Mouse (Mus musculus) midbrain, embryonic 13.5 days (tissue): ENCODE results near the gene Smndc1. TPM values are rescaled to one million over a fixed set of nuclear protein-coding genes. Genes with fewer than 3 reads are reported as not detected.

Source experiments
- ATAC-seq: fragments of 200-750 bp; cut with Nextera tagmentation; 2 replicates; pipeline ENCODE4 v1.8.0; 2017; ENCODE audit warnings: mild to moderate bottlenecking, moderate TSS enrichment, moderate library complexity
- H3K27ac ChIP-seq: fragments of 300-500 bp; sonication (generic); 2 replicates; pipeline ENCODE4 v1.5.1; 2015; ENCODE audit warnings: inconsistent platforms, mild to moderate bottlenecking, moderate library complexity
- H3K27me3 ChIP-seq: fragments of 300-500 bp; sonication (generic); 2 replicates; pipeline ENCODE4 v1.6.1; 2015; ENCODE audit warnings: mild to moderate bottlenecking, inconsistent platforms
- H3K36me3 ChIP-seq: fragments of 300-500 bp; sonication (generic); 2 replicates; pipeline ENCODE4 v1.6.1; 2015; ENCODE audit warnings: mild to moderate bottlenecking, inconsistent platforms
- H3K4me1 ChIP-seq: fragments of 300-500 bp; sonication (generic); replicated peaks from 2 replicates; pipeline ENCODE4 v1.6.1; 2015; ENCODE audit warnings: inconsistent platforms
- H3K4me2 ChIP-seq: fragments of 300-500 bp; sonication (generic); replicated peaks from 2 replicates; pipeline ENCODE4 v1.6.1; 2015; ENCODE audit warnings: moderate library complexity, mild to moderate bottlenecking, inconsistent platforms
- H3K4me3 ChIP-seq: fragments of 300-500 bp; sonication (generic); replicated peaks from 2 replicates; pipeline ENCODE4 v1.5.1; 2015; ENCODE audit warnings: mild to moderate bottlenecking, inconsistent platforms
- H3K9ac ChIP-seq: fragments of 300-500 bp; sonication (generic); replicated peaks from 2 replicates; pipeline ENCODE4 v1.6.1; 2015; ENCODE audit warnings: mild to moderate bottlenecking, inconsistent platforms
- H3K9me3 ChIP-seq: fragments of 300-500 bp; sonication (generic); 2 replicates; pipeline ENCODE4 v1.6.1; 2016; ENCODE audit warnings: mild to moderate bottlenecking, inconsistent platforms
- WGBS: fragments of 180-500 bp; shearing (Covaris S2); methylation state at CpG from one replicate; pipeline ENCODE4 v1.1.7; 2015; 5-methylcytosine and 5-hydroxymethylcytosine counted together
- polyA plus RNA-seq: library from polyadenylated mRNA; unstranded; fragments of >200 nt; fragmentation: Nextera tagmentation; extraction: Ambion mirVana; gene quantifications from 2 replicates; pipeline ENCODE4 v1.2.1, GENCODE M21; 2015

Smndc1 gene
- polyA plus RNA-seq: 42.6 and 46.8 TPM in 2 replicates

DNA sequence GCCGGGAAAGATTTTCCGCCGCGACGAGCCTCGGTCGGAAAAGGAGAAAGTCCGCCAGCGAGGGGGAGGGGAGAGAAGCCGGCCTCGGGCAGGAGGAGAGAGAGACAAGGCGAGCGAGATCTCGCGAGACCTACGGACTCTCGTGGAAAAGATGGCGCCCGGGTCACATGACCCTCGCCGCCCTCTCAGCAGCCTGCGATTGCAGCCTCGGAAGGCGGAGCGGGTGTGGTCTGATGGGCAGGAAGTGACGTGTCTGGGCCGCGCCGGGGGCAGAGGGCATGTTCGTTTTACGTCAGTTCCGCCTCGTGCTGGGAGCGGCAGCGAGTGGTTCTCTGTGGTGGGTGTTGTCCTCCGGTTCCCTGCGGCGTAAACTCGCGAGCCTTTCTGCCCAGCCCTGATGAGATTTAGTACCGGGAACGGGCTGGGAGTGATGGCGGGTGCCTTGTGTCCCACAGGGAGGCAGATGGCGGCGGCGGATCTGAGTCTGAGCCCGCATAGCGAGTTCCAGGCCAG is at the start of gene Smndc1:
Smndc1 (minus strand) TSS at position 84 of the 513 bp plus-strand sequence.
- H3K4me1 ChIP-seq: peaks cover 37% of the 10 kb centered on the region
- H3K4me2 ChIP-seq: peak within 1 kb of the TSS; percentile 77
- peak within 1 kb of the TSS; percentile 98 for H3K27ac ChIP-seq
- H3K4me3 ChIP-seq: peak within 1 kb of the TSS; percentile 93
- H3K9me3 ChIP-seq: no peaks in the 10 kb centered on the region
- ATAC-seq: peak; percentile 97
- under 1% methylated on average over 48 of the region's 48 CpGs for WGBS
- no peaks in the 10 kb centered on the region for H3K27me3 ChIP-seq
- peaks cover 29% of the 10 kb centered on the region for H3K36me3 ChIP-seq
- peak within 1 kb of the TSS; percentile 97 for H3K9ac ChIP-seq

DNA sequence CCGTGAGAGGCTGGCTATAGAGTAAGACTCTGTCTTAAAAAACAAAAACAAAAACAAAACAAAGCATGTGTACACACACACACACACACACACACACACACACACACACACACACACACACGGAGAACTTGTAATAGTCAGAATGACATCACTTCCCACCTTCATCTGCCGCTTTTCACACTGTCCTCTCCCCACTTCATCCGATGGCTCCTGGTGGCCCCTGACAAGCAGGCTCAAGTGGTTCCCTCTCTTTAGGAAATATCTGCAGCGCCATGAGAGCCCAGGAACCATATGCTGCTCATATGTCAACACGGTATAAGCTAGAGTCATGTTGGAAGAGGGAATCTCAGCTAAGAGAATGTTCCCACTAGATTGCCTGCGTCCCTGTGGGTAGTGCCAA is 49.0 kb upstream of the Smndc1 start:
- Histone ChIP-seq H3K9me3 (no peaks in the 10 kb centered on the region), H3K27me3 (no peaks in the 10 kb centered on the region), H3K36me3 (no peaks in the 10 kb centered on the region), H3K27ac (no peak overlapping the region), H3K4me3 (no peak overlapping the region), H3K4me1 (peaks cover 11% of the 10 kb centered on the region), H3K9ac (no peak overlapping the region), H3K4me2 (no peak overlapping the region)
- 92% methylated on average over 7 of the region's 7 CpGs for WGBS
- no peak for ATAC-seq

DNA sequence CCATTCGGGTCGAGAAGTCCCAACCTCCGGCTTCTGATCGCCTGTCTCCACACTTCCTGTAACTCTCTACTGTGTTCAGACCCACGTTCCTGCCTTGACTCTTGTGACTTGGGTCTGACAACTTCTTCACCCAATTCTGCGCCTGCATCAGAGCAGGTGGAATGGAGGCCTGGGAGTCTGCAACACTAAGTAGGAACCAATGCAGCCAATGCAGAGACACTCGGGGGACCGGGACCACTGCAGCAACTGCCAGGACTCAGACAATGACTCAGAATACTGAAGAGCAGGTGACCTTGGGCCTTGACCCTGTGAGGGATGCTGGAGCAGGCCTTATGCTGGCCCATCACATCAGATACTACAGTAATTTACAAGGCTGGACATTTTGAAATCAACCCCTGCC is 47.6 kb upstream of the Smndc1 start:
- H3K27me3 ChIP-seq: no peaks in the 10 kb centered on the region
- 94% methylated on average over 8 of the region's 8 CpGs for WGBS

DNA sequence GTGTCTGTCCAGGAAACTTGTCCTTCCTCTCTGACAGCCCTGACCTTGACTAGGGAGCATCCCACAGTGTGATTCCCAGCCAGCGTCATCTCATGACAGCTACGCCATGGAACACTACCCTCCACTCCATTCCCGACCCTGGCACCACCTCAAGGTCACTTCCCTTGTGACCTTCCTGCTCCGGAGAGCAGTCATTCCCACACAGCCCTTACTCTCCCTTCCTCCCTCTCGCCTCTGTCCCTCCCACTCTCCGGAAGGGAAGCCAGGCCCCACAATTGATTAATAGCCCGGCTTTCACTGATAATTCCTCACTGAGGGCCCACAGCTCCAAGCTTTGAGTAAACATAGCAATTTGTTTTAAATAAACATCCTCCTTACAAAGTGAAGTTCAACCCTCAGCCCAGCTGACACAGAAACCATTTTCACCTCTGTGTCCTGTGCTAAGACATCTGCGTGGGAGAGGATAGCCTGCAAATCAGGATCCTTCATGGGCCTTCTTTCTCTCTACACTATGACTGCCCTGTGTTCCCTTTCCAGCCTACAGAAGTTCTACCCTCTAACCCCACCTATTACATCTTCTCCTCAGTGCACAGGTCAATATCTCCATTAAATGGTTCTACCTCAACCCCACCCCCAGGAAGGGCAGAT is 47.1 kb upstream of the Smndc1 start:
- Histone ChIP-seq H3K9me3 (no peaks in the 10 kb centered on the region), H3K27ac (no peak overlapping the region), H3K4me1 (peaks cover 11% of the 10 kb centered on the region), H3K4me3 (no peak overlapping the region), H3K36me3 (no peaks in the 10 kb centered on the region), H3K9ac (no peak overlapping the region), H3K27me3 (no peaks in the 10 kb centered on the region), H3K4me2 (no peak overlapping the region)
- no peak for ATAC-seq
- 76% methylated on average over 8 of the region's 8 CpGs for WGBS

More for the DNA sequence above, 47.6 kb upstream of the Smndc1 start:
- H3K4me1 ChIP-seq: peaks cover 11% of the 10 kb centered on the region
- no peak for ATAC-seq
- H3K9me3 ChIP-seq: no peaks in the 10 kb centered on the region
- H3K4me3 ChIP-seq: no peak overlapping the region
- H3K4me2 ChIP-seq: no peak overlapping the region
- no peak overlapping the region for H3K9ac ChIP-seq
- H3K27ac ChIP-seq: no peak overlapping the region
- no peaks in the 10 kb centered on the region for H3K36me3 ChIP-seq

DNA sequence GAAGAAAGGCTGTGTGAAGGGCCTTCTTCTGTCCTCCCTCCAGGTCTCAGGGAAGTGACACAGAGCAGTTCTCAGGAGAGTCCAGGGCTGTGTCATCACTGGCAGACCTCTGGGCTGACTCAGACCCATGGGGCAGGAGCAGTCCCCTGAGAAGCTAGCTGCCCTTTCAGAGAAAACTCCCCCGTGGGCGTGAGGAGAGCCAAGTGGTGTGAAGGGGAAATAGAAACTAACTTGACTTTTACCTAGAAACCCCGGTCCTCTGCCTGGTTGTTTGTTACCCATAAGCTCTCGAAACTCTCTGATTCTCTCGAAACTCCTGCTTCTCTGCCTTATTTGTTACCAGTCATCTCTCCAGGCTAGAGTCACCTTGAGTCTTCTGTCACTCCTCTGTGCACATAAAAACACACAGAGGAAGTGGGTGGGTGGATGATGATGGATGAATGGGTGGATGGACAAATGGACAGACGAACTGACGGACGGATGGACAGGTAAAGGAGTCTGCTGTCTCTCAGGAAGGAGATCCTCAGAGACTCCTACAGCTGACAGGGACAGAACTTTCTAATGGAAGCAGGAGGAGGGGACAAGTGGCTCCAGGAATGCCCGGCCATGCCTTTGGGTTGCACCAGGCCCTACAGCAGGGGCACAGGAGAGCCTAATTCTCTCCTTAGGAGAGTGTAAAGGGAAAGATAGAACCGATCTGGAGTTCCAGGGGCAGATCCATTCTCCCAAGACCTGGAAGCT is 43.7 kb upstream of the Smndc1 start:
- Histone ChIP-seq H3K9me3 (no peaks in the 10 kb centered on the region), H3K4me1 (peaks cover 12% of the 10 kb centered on the region), H3K36me3 (no peaks in the 10 kb centered on the region), H3K9ac (no peak overlapping the region), H3K4me3 (no peak overlapping the region), H3K4me2 (no peak overlapping the region), H3K27me3 (no peaks in the 10 kb centered on the region), H3K27ac (no peak overlapping the region)
- WGBS: 86% methylated on average over 10 of the region's 10 CpGs
- no peak for ATAC-seq

DNA sequence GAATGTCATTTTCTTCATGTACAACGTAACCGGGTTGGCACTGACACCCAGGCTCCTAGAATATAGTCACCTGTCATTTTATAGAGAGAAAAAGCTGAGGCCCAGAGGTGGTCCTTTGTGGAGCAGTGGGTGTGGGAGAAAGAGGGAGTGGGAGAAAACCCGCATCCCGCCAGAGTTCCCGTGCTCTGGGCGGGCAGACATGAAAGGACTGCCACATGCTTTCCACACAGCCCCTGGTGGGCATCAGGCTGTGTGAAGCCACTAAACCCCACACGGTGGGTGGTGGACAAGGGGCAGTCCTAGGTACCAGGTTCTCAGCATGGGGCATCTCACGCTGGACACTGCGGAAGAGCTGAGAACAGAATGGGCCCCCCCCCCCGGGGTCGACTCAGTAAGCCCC is 40.6 kb upstream of the Smndc1 start:
- Histone ChIP-seq H3K4me2 (no peak overlapping the region), H3K9me3 (no peaks in the 10 kb centered on the region), H3K27me3 (no peaks in the 10 kb centered on the region; the same call in 1 of the 2 replicates), H3K9ac (no peak overlapping the region), H3K36me3 (no peaks in the 10 kb centered on the region), H3K4me3 (no peak overlapping the region), H3K4me1 (peaks cover 12% of the 10 kb centered on the region), H3K27ac (peak overlapping the region; percentile 35; the same call in 1 of the 2 replicates)
- peak; percentile 38 for ATAC-seq
- WGBS: 82% methylated on average over 11 of the region's 11 CpGs

DNA sequence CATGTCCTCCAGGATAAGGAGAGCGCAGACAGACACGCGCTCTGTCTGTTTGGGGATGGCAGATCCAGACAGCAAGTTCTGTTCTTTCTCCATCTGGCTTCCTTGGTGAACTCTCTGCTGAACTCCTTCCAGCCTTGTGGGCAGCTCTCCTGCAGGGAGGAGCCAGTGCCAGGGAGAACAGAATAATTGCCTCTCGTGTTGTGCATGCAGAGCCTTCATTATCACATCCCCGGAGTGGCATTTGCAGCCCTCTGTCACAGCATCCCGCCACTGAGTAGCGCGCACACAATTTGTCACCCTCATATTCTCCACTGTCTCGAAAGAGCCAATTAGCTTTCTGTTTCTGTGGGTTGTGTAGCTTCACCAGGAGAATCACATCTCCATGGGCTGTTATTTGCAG is 40.0 kb upstream of the Smndc1 start:
- ATAC-seq: peak; percentile 81
- H3K4me3 ChIP-seq: no peak overlapping the region
- WGBS: 50% methylated on average over 9 of the region's 9 CpGs
- H3K4me1 ChIP-seq: peaks cover 12% of the 10 kb centered on the region
- H3K36me3 ChIP-seq: no peaks in the 10 kb centered on the region
- H3K27ac ChIP-seq: peak overlapping the region; percentile 35
- H3K4me2 ChIP-seq: no peak overlapping the region
- no peaks in the 10 kb centered on the region for H3K9me3 ChIP-seq
- no peak overlapping the region for H3K9ac ChIP-seq
- H3K27me3 ChIP-seq: no peaks in the 10 kb centered on the region; the same call in 1 of the 2 replicates

DNA sequence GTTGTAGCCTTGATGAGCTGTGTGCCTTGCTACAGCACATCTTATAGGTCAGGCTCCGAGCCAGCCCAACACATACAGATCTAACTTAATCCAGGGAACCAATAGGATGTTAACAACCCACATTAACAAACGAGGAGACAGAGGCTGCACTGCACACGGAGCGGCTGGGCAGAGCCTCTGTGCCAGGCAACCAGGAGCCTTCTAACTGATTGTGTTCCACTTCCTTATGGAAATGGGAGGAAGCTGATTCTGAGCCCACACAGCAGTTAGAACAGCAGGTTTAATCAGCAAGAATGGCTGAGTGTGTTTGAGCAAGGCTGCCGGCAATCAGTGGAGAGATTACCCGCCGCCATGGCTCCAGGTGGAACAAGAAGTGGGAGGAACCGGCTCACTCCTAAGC is 37.4 kb upstream of the Smndc1 start:
- peaks cover 5% of the 10 kb centered on the region; the same call in 1 of the 2 replicates for H3K27me3 ChIP-seq
- H3K4me2 ChIP-seq: no peak overlapping the region
- H3K9ac ChIP-seq: no peak overlapping the region
- H3K36me3 ChIP-seq: no peaks in the 10 kb centered on the region
- 73% methylated on average over 8 of the region's 8 CpGs for WGBS
- no peaks in the 10 kb centered on the region for H3K9me3 ChIP-seq
- no peak for ATAC-seq
- peaks cover 12% of the 10 kb centered on the region for H3K4me1 ChIP-seq
- H3K4me3 ChIP-seq: no peak overlapping the region
- no peak overlapping the region for H3K27ac ChIP-seq

DNA sequence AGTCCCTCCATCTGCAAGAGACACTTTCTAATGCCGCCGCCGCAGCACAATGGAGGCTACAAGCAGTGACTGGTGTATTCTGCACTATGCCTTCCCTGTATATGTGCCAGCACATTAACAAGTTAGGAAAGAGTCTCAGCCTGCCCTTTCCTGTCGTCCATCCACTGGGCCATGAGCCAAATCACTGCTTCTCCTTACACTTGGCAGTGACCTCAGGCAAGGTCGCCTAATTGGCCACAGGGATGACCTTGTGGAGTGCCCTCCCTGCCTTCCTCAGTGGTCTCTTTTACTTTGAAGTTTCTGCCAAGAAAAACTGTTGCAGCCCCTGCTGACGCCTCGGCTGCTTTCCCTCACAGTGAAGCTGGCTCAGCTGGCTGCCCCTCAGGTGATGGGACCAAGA is 37.0 kb upstream of the Smndc1 start:
- Histone ChIP-seq H3K27me3 (peaks cover 10% of the 10 kb centered on the region; the same call in 1 of the 2 replicates), H3K27ac (no peak overlapping the region), H3K4me1 (peaks cover 12% of the 10 kb centered on the region), H3K9me3 (no peaks in the 10 kb centered on the region), H3K4me2 (no peak overlapping the region), H3K36me3 (no peaks in the 10 kb centered on the region), H3K9ac (no peak overlapping the region), H3K4me3 (no peak overlapping the region)
- no peak for ATAC-seq
- WGBS: 61% methylated on average over 7 of the region's 7 CpGs

DNA sequence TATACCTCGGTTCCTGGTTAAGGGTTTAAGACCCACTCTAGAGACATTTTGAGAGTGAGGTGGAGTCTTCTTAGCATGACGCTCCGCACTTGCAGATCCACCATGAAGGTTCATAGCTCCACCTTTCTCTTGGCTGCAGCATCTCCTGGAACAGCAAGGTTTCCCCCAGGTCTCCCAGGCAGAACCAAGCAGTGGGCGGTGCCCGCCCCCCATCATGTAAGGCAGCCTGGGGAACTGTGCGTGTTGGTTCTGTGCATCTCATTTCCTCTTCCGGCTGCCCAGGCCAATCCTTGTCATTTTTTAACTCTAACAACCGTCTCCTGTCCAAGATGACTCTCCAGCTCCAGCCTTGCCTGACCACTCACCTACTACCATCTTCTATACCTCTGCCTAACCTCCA is 35.4 kb upstream of the Smndc1 start:
- no peak overlapping the region for H3K27ac ChIP-seq
- peaks cover 17% of the 10 kb centered on the region for H3K4me1 ChIP-seq
- no peaks in the 10 kb centered on the region for H3K36me3 ChIP-seq
- H3K9me3 ChIP-seq: no peaks in the 10 kb centered on the region
- peaks cover 10% of the 10 kb centered on the region; the same call in 1 of the 2 replicates for H3K27me3 ChIP-seq
- H3K4me2 ChIP-seq: no peak overlapping the region
- no peak overlapping the region for H3K9ac ChIP-seq
- WGBS: 91% methylated on average over 8 of the region's 8 CpGs
- ATAC-seq: no peak
- no peak overlapping the region for H3K4me3 ChIP-seq

DNA sequence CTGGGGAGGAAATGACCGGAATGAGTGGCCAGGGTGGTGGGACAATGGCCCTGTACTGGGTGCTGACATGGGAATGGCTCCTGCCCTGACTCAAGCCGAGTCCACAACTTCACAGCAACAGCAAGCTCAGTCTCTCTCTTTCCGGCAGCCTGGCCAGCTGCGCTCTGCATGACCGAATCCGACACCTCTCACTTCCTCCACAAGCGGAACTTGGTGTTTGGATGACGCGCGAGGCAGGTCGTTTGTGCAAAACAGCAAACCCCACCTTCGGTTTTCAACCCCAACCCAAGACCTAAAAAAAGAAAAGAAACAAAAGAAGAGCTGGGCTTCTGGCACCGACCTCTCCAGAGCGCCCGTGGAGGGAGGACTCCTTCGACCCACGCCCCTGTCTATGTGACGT is 34.3 kb upstream of the Smndc1 start:
- Histone ChIP-seq H3K4me1 (peaks cover 11% of the 10 kb centered on the region), H3K4me3 (no peak overlapping the region), H3K27me3 (peaks cover 10% of the 10 kb centered on the region; the same call in 1 of the 2 replicates), H3K36me3 (no peaks in the 10 kb centered on the region), H3K27ac (no peak overlapping the region), H3K4me2 (no peak overlapping the region), H3K9me3 (no peaks in the 10 kb centered on the region), H3K9ac (no peak overlapping the region)
- 71% methylated on average over 18 of the region's 18 CpGs for WGBS
- no peak for ATAC-seq

DNA sequence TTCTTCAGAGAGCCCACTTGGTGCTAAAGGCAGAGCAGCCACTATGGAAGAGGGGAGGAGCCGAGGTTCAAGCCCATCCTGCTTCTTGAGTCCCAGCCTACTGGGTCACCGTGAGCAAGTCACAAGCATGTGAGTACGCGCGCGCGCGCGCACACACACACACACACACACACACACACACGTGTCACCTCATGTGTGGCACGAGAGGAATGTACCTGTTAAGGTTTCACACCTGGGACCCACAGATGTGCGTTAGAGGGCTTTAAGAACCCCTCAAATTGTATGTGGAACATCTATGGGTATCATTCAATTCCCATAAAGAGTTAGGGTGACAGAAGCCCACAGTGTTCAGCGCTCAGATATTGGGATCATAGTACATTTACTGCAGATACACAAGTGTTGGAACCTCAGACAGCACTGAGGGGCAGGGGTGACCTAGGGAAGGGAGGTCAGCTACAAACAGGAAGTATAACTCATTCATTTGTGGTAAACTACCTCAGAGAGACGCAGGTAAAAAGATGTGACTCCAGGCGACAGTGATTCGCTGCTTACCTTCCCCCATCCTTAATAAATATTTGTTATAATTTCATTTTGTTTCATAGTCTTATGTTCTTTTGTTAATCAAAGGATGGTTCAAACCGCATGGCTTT is 33.6 kb upstream of the Smndc1 start:
- Histone ChIP-seq H3K4me1 (peaks cover 11% of the 10 kb centered on the region), H3K27ac (no peak overlapping the region), H3K9ac (no peak overlapping the region), H3K9me3 (no peaks in the 10 kb centered on the region), H3K4me2 (no peak overlapping the region), H3K36me3 (no peaks in the 10 kb centered on the region), H3K27me3 (peaks cover 10% of the 10 kb centered on the region; the same call in 1 of the 2 replicates), H3K4me3 (no peak overlapping the region)
- WGBS: 71% methylated on average over 17 of the region's 17 CpGs
- ATAC-seq: no peak
